Mouse (Mus musculus): ENCODE measurements around the gene Fam186a.

- TF ChIP-seq MAX (IDR thresholded peaks at IDR 0.05; ENCODE audit: low read length): no peak
- TF ChIP-seq ZKSCAN1 (IDR thresholded peaks at IDR 0.05; ENCODE audit: low read depth, low read length): no peak
- TF ChIP-seq CTCF (IDR thresholded peaks at IDR 0.05 in 2 of 3, conservative IDR thresholded peaks at IDR 0.05 in 1 of 3; ENCODE audit: control insufficient read depth in 1 of 3, insufficient read depth in 1 of 3, low read depth in 2 of 3, low read length in 3 of 3, poor library complexity in 1 of 3, severe bottlenecking in 1 of 3): no peak
- TF ChIP-seq POLR2A (IDR thresholded peaks at IDR 0.05; ENCODE audit: control insufficient read depth in 1 of 2, insufficient read depth in 1 of 2, low read depth in 1 of 2, low read length in 2 of 2, poor library complexity in 1 of 2): no peak
- TF ChIP-seq JUND (IDR thresholded peaks at IDR 0.05; ENCODE audit: low read depth, low read length): no peak
Observed at GRCm38 (mm10) chr15:99907041-99907440, 59.8 kb downstream of the Fam186a start.

Data from MEL (cell line).